Mouse (Mus musculus) left cerebral cortex, adult 8-10 months (tissue): Measurements from ENCODE around the gene Sart3. TPM values are rescaled to one million over a fixed set of nuclear protein-coding genes. Genes with fewer than 3 reads are reported as not detected.
"Not testable (repeated sequence)": the region's sequence is repeated elsewhere in the genome, so short reads cannot be mapped to it uniquely, and the experiment has no call there.

ENCODE experiments used
- DNase-seq, 2 experiments: peaks; one replicate each; pipeline ENCODE4 v3.0.0; 2022; ENCODE audit warnings: low spot score in 2 of 2
- total RNA-seq, 4 experiments: library from RNA; stranded (reverse); gene quantifications; 2 replicates each; pipeline ENCODE4 v1.2.4; 2022

The Sart3 gene
- total RNA-seq, 4 experiments from 2014 or later = 38.2 to 43.8 (median 41.5) TPM

- DNase-seq = no peak
Observed at GRCm38 (mm10) chr5:113791197-113792095, 19.1 kb upstream of the Sart3 start.

GRCm38 (mm10) chr5:113790453-113791196 is 18.3 kb upstream of the Sart3 start:
- DNase-seq = no peak

GRCm38 (mm10) chr5:113789075-113789788 is 16.9 kb upstream of the Sart3 start:
- no peak for DNase-seq

GRCm38 (mm10) chr5:113788645-113789044 is 16.3 kb upstream of the Sart3 start:
- no peak for DNase-seq

GRCm38 (mm10) chr5:113786985-113787384 is 14.7 kb upstream of the Sart3 start:
- DNase-seq = no peak

GRCm38 (mm10) chr5:113784104-113784503 is 11.8 kb upstream of the Sart3 start:
- DNase-seq = not testable (repeated sequence)

GRCm38 (mm10) chr5:113783581-113784001 is 11.3 kb upstream of the Sart3 start:
- DNase-seq = peak in 1 of 2 experiments; percentile 32

- no peak for DNase-seq
Observed at GRCm38 (mm10) chr5:113782624-113783023, 10.3 kb upstream of the Sart3 start.

- DNase-seq = no peak
Observed at GRCm38 (mm10) chr5:113781875-113782274, 9.6 kb upstream of the Sart3 start.

GRCm38 (mm10) chr5:113781254-113781653 is 8.9 kb upstream of the Sart3 start:
- no peak for DNase-seq

GRCm38 (mm10) chr5:113780763-113781162 is 8.5 kb upstream of the Sart3 start:
- DNase-seq = no peak

GRCm38 (mm10) chr5:113780082-113780752 is 7.9 kb upstream of the Sart3 start:
- DNase-seq = no peak

GRCm38 (mm10) chr5:113779569-113779968 is 7.3 kb upstream of the Sart3 start:
- DNase-seq = no peak

GRCm38 (mm10) chr5:113777728-113778127 is 5.4 kb upstream of the Sart3 start:
- not testable (repeated sequence) for DNase-seq

- DNase-seq = no peak
Observed at GRCm38 (mm10) chr5:113776896-113777226, 4.6 kb upstream of the Sart3 start.

GRCm38 (mm10) chr5:113776128-113776895 is 4.0 kb upstream of the Sart3 start:
- no peak for DNase-seq

- DNase-seq = no peak
Observed at GRCm38 (mm10) chr5:113775585-113775984, 3.3 kb upstream of the Sart3 start.

GRCm38 (mm10) chr5:113773664-113774063 is 1.4 kb upstream of the Sart3 start:
- peak; percentile 57 to 72 for DNase-seq

GRCm38 (mm10) chr5:113772905-113773519 is 702 bp upstream of the Sart3 start:
- DNase-seq = no peak
